Mouse (Mus musculus) small intestine, adult 2 months (tissue): ENCODE data around the gene Gfy.

Source experiments
- CTCF ChIP-seq: fragments of 200-500 bp; IDR thresholded peaks from 2 replicates; pipeline ENCODE4 v1.5.1; 2012; ENCODE audit warnings: low read depth, mild to moderate bottlenecking, control low read depth, inconsistent platforms, low read length, moderate library complexity, mixed read lengths; ENCODE audit not compliant: insufficient replicate concordance, insufficient read length; ENCODE audit errors: extremely low read depth
- POLR2A ChIP-seq: fragments of 200-500 bp; IDR thresholded peaks from 2 replicates; pipeline ENCODE4 v1.6.1; 2012; ENCODE audit warnings: low read depth, mild to moderate bottlenecking, control low read depth, inconsistent platforms, low read length, moderate library complexity

DNA sequence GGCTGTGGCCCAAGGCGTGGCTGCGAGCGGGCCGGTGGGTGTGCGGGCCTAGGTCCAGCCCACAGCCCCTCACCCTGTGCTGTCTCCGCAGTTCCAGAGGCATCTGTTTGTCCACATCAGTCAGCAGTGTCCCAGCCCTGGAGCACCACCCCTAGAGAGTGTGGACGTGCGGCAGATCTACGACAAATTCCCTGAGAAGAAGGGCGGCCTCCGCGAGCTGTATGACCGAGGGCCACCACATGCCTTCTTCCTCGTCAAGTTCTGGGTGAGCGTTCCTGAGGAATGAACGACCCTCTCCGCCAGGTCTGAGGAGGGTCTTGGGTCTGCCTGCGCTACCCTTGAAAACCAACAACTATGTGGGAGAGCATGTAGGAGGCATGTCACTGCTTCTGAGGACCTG lies 49.2 kb upstream of the Gfy start:
- TF ChIP-seq POLR2A: no peak
- TF ChIP-seq CTCF: no peak
